Mouse (Mus musculus): ENCODE data around the gene Mboat2. TPM values are rescaled to one million over a fixed set of nuclear protein-coding genes. Genes with fewer than 3 reads are reported as not detected.

The Mboat2 gene
- 2.2 and 3.7 TPM in 2 replicates for polyA plus RNA-seq (2012; rRNA removed)

GRCm38 (mm10) chr12:24830766-24831152 lies at the start of gene Mboat2:
TSS of gene Mboat2 (plus strand) at chr12:24830879.

GRCm38 (mm10) chr12:24974446-24975114 lies 143.9 kb downstream of the Mboat2 start, which contains the start of gene Kidins220:
TSS of gene Kidins220 (plus strand) at chr12:24974925.

Other genes starting within 250 kb of the Mboat2 start
- 5.1 and 6.6 TPM in 2 replicates for gene Klf11, start 179.6 kb upstream of the Mboat2 start, polyA plus RNA-seq (2012; rRNA removed)
- gene Cys1, start 149.1 kb upstream of the Mboat2 start, polyA plus RNA-seq (2012; rRNA removed), result 9.8 and 10.4 TPM in 2 replicates
- 5.6 TPM in 2 replicates for gene Rrm2, start 122.6 kb upstream of the Mboat2 start, polyA plus RNA-seq (2012; rRNA removed)
- gene Kidins220, start 144.0 kb downstream of the Mboat2 start, polyA plus RNA-seq (2012; rRNA removed), result 43.9 and 64.9 TPM in 2 replicates